Mouse (Mus musculus) E14TG2a.4 (cell line): Measurements from ENCODE around the gene Tctn1.
A peak's percentile ranks its signal among the peaks of the same experiment; 100 is the strongest.

Experiments used
- H3K27me3 ChIP-seq: 2 replicates; pipeline ENCODE4 v1.6.1; 2014; ENCODE audit warnings: low read length, control low read depth; ENCODE audit not compliant: insufficient read depth
- H3K36me3 ChIP-seq: 2 replicates; pipeline ENCODE4 v1.6.1; 2014; ENCODE audit warnings: low read length, control low read depth; ENCODE audit not compliant: insufficient read depth
- H3K4me1 ChIP-seq: replicated peaks from 2 replicates; pipeline ENCODE4 v1.6.1; 2014; ENCODE audit warnings: low read depth, low read length, control low read depth
- H3K4me3 ChIP-seq: replicated peaks from 2 replicates; pipeline ENCODE4 v1.5.1; 2014; ENCODE audit warnings: mild to moderate bottlenecking, low read length
- H3K9me3 ChIP-seq: 2 replicates; pipeline ENCODE4 v1.6.1; 2014; ENCODE audit warnings: low read length, control low read depth
- CTCF ChIP-seq: conservative IDR thresholded peaks from 2 replicates; pipeline ENCODE4 v1.5.1; 2014; ENCODE audit warnings: low read length
- NANOG ChIP-seq: IDR thresholded peaks from 2 replicates; pipeline ENCODE4 v1.6.1; 2014; ENCODE audit warnings: borderline replicate concordance, low read length, mixed read lengths
- POU5F1 ChIP-seq: IDR thresholded peaks from 2 replicates; pipeline ENCODE4 v1.6.1; 2014; ENCODE audit warnings: low read length, borderline replicate concordance

Gene Tctn1

DNA sequence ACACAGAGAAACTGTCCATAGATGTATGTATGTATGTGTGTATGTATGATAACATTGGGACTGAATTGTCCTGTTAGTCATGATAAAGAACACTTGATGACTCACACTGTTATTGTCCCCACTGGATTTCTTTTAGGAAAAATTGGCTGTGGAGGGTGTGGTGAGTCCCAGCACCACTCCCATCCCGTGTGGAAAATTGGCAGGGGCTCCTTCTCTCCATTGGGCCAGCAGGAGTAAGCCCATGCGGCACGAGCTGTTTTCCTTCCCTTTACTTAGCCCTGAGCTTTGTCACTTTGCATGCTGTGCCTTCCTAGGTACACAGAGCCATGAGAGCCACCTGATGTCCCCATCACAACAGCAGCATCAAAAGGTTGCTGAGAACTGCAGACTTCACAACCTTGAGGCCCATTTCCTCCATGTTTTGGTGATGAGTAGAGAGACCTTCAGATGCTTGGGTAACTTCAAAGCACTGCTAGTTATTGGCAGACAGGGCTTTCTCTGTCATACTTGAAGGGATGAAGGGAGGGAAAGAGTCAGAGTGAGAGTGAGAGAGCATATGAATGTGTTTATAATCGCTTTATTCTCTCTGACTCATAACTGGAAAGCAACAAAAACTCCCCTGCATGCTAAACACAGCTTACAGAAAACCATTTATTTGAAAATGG, 24.0 kb upstream of the Tctn1 start:
- Histone ChIP-seq H3K9me3 (no peaks in the 10 kb centered on the region), H3K36me3 (peaks cover 41% of the 10 kb centered on the region), H3K4me1 (peaks cover 74% of the 10 kb centered on the region), H3K27me3 (peaks cover 7% of the 10 kb centered on the region), H3K4me3 (no peak overlapping the region)
- TF ChIP-seq POU5F1 (no peak), NANOG (no peak), CTCF (no peak)

DNA sequence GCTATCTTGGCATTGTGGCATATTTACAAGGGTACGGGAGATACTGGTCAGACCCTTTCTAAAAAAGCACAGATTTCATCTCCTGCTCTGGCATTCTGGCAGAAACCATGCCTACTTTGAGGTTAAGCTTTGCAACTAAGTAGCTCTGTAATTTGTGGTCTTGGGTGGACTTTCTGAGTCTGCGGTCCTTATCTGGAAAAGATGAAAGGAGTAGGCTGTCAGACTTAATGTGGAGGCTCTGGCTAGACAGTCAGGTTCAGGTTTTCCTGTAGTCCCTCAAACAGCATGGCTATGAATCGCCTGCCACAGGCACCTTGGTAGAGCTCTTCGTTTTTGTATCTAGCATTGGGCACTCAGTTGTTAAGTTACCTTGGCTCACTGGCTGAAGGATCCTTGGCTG, 22.8 kb upstream of the Tctn1 start:
- no peak for TF ChIP-seq NANOG
- TF ChIP-seq POU5F1: no peak
- TF ChIP-seq CTCF: no peak
- Histone ChIP-seq H3K36me3 (peaks cover 41% of the 10 kb centered on the region), H3K4me1 (peaks cover 61% of the 10 kb centered on the region), H3K9me3 (no peaks in the 10 kb centered on the region), H3K27me3 (peaks cover 10% of the 10 kb centered on the region), H3K4me3 (no peak overlapping the region)

DNA sequence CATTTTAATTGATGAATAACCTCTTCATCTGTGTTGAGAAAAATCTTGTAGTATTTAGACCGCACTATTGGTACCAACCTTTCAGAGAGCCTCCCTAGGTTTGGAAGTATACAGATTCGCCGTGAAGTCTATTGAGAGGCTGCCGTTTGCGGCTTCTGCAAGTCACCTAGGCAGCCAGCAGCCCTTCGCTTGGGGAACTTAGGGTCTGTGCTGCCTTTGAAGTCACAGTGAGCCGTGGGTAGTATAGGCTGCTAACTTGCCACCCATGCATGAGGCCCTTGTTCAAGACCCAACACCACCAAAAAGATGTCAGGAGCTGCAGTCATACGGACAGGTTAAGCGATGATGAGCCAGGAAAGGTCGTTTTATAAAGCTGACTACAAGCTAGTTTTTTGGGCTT, 21.9 kb upstream of the Tctn1 start:
- TF ChIP-seq POU5F1: no peak
- TF ChIP-seq NANOG: no peak
- TF ChIP-seq CTCF: no peak
- H3K27me3 ChIP-seq: peaks cover 14% of the 10 kb centered on the region
- peaks cover 53% of the 10 kb centered on the region for H3K4me1 ChIP-seq
- peaks cover 41% of the 10 kb centered on the region for H3K36me3 ChIP-seq
- no peak overlapping the region for H3K4me3 ChIP-seq
- H3K9me3 ChIP-seq: no peaks in the 10 kb centered on the region

DNA sequence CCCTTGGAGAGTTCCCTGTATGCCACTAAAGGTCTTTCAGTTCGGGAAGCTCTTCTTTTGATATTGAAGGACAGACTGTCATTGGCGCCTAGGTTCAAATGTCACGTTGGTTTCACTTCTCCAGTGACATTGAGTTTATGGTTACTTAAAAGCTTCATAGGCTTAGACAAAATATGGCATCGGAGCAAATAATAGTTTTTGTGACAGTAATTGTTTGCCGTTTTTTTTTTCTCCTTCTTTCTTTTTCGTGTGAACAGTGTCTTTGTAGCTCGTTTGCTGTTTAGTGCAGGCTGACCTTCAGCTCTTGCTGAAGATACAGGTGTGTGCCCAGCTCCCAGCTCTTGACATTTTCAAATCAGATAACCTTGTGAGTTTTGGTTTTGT, 21.5 kb upstream of the Tctn1 start:
- H3K27me3 ChIP-seq: peaks cover 17% of the 10 kb centered on the region
- no peaks in the 10 kb centered on the region for H3K9me3 ChIP-seq
- peaks cover 41% of the 10 kb centered on the region for H3K36me3 ChIP-seq
- H3K4me3 ChIP-seq: peak overlapping the region; percentile 92
- peaks cover 51% of the 10 kb centered on the region for H3K4me1 ChIP-seq
- TF ChIP-seq CTCF: no peak
- TF ChIP-seq POU5F1: no peak
- no peak for TF ChIP-seq NANOG

DNA sequence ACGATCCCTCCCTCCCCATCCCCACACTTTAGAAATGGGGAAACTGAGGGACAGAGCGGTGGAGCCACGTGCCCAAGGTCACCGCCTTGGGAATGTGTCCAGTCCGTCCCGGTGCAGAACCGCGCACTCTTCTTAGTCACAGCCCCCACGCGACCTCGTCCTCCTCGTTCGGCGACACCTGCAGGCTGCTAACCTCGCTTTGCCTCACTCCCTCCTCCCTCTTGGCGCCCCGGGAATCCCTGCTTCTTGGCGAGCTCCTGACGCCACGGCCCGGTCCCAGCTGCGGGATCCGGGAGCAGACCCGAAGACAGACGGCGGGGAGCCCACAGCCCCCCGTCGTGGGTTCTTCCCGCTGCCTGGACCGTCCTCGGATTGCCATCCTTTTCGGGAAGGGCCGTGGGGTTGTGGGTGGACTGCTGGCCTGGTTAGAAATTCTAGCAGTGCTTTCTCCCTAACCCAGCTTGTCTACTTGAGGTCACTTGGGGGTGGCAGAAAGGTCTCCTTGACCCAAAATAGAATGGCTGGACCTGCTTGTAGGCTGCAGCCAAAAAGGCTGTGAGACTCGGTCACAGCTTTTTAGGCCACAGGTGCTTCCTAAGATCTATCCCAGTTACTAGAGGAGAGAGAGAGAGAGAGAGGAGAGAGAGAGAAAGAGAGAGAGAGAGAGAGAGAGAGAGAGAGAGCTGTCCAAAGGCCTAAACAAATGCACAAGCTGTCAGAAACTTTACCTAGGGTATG, 20.9 kb upstream of the Tctn1 start:
- Histone ChIP-seq H3K9me3 (no peaks in the 10 kb centered on the region), H3K36me3 (peaks cover 41% of the 10 kb centered on the region), H3K27me3 (peaks cover 23% of the 10 kb centered on the region), H3K4me1 (peaks cover 51% of the 10 kb centered on the region), H3K4me3 (peak overlapping the region; percentile 92)
- TF ChIP-seq POU5F1 (no peak), CTCF (no peak), NANOG (no peak)

DNA sequence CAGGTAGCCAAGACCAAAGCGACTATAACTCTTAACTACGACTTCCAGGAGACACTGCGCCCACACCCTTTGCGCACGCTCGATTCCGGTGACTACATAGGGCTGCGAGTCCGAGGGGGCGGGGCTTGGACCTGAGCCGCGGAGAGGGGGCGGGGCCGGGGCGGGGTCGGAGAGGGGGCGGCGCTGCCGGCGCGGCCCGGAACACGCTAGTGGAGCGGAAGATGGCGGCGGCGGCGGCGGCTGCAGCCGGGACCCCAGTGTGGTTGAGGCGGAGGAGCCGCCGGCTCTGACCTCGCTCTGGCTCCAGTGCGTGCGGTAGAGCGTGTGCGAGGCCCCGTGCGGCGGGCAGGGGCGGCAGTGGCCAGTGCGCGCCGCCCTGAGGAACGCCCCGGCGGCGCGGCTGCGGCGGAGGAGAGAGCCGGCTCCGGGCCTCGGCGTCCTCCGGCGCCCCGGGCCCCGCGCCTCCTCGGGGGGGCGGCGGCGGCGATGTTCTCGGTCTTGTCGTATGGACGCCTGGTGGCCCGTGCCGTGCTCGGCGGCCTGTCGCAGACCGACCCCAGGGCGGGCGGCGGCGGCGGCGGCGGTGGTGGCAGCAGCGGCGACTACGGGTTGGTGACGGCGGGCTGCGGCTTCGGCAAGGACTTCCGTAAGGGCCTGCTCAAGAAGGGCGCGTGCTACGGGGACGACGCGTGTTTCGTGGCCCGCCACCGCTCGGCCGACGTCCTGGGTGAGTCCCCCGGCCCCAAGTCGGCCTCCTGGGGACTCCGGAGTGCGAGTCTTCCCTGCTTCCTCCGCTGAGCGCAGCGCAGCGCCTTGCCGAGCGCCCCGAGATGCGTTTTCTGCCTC, 20.1 kb upstream of the Tctn1 start, which contains the start of gene Pptc7:
Gene Pptc7 (plus strand): TSS at position 183 of the 846 bp plus-strand sequence.
- peaks cover 26% of the 10 kb centered on the region for H3K27me3 ChIP-seq
- peaks cover 34% of the 10 kb centered on the region for H3K36me3 ChIP-seq
- peaks cover 58% of the 10 kb centered on the region for H3K4me1 ChIP-seq
- no peaks in the 10 kb centered on the region for H3K9me3 ChIP-seq
- no peak for TF ChIP-seq POU5F1
- TF ChIP-seq CTCF: no peak
- no peak for TF ChIP-seq NANOG
- H3K4me3 ChIP-seq: peak within 1 kb of the TSS; percentile 92

DNA sequence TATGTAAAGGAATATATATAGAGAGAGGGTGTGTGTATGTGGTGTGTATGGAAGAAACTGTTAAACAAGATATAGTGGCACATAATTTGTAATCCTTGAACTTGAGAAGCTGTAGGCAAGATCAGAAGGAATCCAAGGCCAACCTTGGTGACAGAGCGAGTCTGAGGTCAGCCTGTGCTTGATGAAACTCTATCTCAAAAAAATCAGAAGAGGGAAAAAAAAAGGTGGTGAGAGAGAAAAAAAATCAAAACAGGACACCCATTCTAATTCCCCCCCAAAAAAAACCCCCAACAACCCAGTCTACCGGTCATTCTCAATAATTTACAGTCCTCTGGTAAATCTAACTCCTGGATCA, 19.5 kb upstream of the Tctn1 start:
- H3K27me3 ChIP-seq: peaks cover 26% of the 10 kb centered on the region
- TF ChIP-seq POU5F1 (no peak), NANOG (no peak), CTCF (no peak)

More for the DNA sequence above, 19.5 kb upstream of the Tctn1 start:
- no peaks in the 10 kb centered on the region for H3K9me3 ChIP-seq
- peak overlapping the region; percentile 92; the same call in 1 of the 2 replicates for H3K4me3 ChIP-seq
- peaks cover 54% of the 10 kb centered on the region for H3K4me1 ChIP-seq
- peaks cover 29% of the 10 kb centered on the region for H3K36me3 ChIP-seq
